Mouse (Mus musculus): ENCODE measurements around the gene Rbfox3. TPM values are rescaled to one million over a fixed set of nuclear protein-coding genes. Genes with fewer than 3 reads are reported as not detected.

Rbfox3 gene
- polyA plus RNA-seq, 1 experiment, result 0.19 TPM

DNA sequence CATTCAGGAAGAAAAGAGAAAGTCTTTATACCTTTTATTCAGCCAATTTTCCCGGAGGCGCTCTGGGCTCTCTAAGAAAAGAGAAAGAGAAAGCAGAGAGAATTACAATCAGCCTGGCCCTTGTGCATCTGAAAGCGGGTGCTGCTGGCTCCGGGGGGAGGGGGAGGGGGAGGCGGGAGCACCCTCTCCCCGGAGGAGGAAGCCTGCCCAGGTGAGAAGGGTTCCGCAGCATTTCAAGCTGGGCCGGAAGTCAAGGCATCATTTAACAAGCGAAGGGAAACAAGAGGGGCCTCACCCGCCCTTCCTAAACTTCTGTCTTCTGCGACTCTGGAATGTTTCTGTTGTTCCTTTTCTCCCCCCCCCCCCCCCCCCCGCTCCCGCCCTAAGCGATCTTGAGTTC, 301.3 kb downstream of the Rbfox3 start:
- Histone ChIP-seq H3K36me3 (ENCODE audit: control insufficient read depth, insufficient read depth, low read length) (no peaks in the 10 kb centered on the region), H3K27ac (ENCODE audit: insufficient read depth, low read depth, low read length) (no peak overlapping the region), H3K4me1 (ENCODE audit: control insufficient read depth, insufficient read depth, insufficient read length, low read length) (no peaks in the 10 kb centered on the region), H3K4me3 (ENCODE audit: low read depth, low read length) (no peak overlapping the region), H3K27me3 (ENCODE audit: control insufficient read depth, insufficient read depth, low read length) (no peaks in the 10 kb centered on the region)
- no peak for TF ChIP-seq CTCF (IDR thresholded peaks at IDR 0.05; ENCODE audit: extremely low read depth, insufficient read length, insufficient replicate concordance, low read depth, low read length)
- no peak for TF ChIP-seq POLR2A (IDR thresholded peaks at IDR 0.05; ENCODE audit: low read depth, low read length)
- whole genome bisulfite sequencing, result under 1% methylated on average over 14 of the region's 14 CpGs

DNA sequence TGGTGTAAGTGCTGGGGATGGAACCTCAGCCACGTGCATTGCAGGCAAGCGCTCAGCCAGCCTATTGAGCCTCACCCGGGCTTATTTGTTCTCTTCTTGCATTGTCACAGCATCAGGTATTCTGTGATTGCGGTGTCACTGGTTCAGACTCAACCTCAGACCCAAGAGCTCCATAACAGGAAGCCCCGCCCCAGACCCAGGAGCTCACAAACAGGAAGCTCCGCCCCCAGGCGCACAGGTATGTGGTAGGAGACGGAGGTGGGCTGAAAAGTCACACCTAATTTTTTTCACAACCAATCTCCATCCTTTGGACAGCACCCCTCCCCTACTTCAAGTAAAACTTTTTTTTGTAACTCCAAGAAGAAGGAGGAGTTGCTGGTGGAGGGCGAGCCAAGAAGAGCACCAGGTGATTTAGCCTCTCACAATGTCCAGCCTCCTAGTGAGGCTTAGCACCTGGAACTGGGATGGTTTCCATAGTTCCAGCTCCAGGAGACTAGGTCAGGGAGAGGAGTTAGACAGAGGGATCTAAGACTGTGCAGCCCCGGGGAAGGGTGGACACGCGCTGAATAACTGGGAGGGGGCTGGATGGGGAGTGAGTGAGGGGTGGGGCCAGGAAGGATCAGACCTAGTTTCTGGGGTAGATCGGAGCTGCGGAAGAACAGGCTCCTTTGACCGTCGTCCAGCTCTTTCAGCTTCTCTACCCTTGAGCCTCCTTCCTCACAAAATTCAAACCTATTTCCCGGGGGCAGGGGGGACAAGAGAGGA, 302.0 kb downstream of the Rbfox3 start:
- no peak overlapping the region for H3K27ac ChIP-seq (ENCODE audit: insufficient read depth, low read depth, low read length)
- WGBS, result 8% methylated on average over 17 of the region's 17 CpGs
- TF ChIP-seq POLR2A (IDR thresholded peaks at IDR 0.05; ENCODE audit: low read depth, low read length), result no peak
- TF ChIP-seq CTCF (IDR thresholded peaks at IDR 0.05; ENCODE audit: extremely low read depth, insufficient read length, insufficient replicate concordance, low read depth, low read length), result no peak
- H3K4me3 ChIP-seq (ENCODE audit: low read depth, low read length), result no peak overlapping the region
- H3K27me3 ChIP-seq (ENCODE audit: control insufficient read depth, insufficient read depth, low read length), result no peaks in the 10 kb centered on the region
- H3K4me1 ChIP-seq (ENCODE audit: control insufficient read depth, insufficient read depth, insufficient read length, low read length), result no peaks in the 10 kb centered on the region
- H3K36me3 ChIP-seq (ENCODE audit: control insufficient read depth, insufficient read depth, low read length), result no peaks in the 10 kb centered on the region

DNA sequence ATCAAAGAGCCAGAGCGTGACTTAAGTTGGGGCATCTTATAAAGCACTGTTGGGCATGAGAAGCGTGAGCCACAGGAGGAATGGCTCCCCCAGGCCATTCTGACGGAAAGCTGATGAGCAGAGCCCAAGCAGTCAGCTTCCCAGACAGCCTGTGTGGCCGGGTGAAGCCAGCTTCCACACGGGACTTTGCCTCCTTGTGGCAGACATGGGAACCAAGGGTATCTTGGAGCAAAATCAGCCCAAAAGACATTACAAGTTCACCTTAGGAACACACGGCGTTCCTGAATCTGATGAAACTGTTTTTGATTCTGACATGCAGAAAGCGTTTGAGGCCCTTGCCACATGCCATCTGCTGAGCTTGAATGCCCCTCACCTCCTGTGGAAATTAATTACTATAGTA, 303.5 kb downstream of the Rbfox3 start:
- TF ChIP-seq POLR2A (IDR thresholded peaks at IDR 0.05; ENCODE audit: low read depth, low read length), result no peak
- no peak for TF ChIP-seq CTCF (IDR thresholded peaks at IDR 0.05; ENCODE audit: extremely low read depth, insufficient read length, insufficient replicate concordance, low read depth, low read length)
- Histone ChIP-seq H3K27ac (ENCODE audit: insufficient read depth, low read depth, low read length) (no peak overlapping the region), H3K4me3 (ENCODE audit: low read depth, low read length) (no peak overlapping the region), H3K4me1 (ENCODE audit: control insufficient read depth, insufficient read depth, insufficient read length, low read length) (no peaks in the 10 kb centered on the region), H3K36me3 (ENCODE audit: control insufficient read depth, insufficient read depth, low read length) (no peaks in the 10 kb centered on the region), H3K27me3 (ENCODE audit: control insufficient read depth, insufficient read depth, low read length) (no peaks in the 10 kb centered on the region)
- 52% methylated on average over 8 of the region's 8 CpGs for WGBS

DNA sequence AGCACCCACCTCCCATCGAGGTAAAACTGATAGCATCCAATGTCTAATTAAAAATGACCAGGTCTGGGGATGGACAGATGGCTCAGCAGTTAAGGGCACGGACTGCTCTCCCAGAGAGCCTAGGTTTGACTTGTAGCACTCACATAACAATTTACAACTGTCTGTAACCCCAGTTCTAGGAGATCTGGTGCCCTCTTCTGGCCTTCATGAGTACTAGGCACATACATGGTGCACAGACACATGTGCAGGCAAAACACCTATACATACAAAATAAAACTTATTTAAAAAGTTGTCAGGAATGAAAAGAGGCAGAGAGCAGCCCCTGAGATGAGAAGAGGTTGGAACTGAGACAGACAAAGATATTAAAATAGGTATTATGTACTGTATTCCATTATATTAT, 305.8 kb downstream of the Rbfox3 start:
- no peak overlapping the region for H3K27ac ChIP-seq (ENCODE audit: insufficient read depth, low read depth, low read length)
- 77% methylated on average over 2 of the region's 2 CpGs for WGBS
- TF ChIP-seq POLR2A (IDR thresholded peaks at IDR 0.05; ENCODE audit: low read depth, low read length), result no peak
- no peak for TF ChIP-seq CTCF (IDR thresholded peaks at IDR 0.05; ENCODE audit: extremely low read depth, insufficient read length, insufficient replicate concordance, low read depth, low read length)

DNA sequence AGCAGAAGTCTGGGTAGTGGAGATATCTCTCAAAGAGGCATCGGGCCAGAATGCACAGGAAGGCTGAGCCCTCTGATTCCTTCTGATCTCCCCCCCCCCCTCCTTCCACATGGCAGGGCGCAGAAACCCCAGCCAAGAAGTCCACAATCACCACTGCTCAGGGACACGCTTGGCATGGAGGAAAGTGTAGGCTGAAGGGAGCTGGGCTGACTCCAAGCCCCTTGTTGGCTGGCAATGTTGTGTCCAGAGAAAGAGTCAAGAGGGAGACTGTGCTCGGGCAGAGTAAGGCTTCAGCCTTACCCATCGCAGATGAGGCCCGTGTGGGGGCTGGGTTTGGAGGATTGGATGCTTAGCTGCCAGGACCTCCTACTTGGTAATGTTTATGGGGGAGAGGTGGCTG, 307.2 kb downstream of the Rbfox3 start:
- Histone ChIP-seq H3K27me3 (ENCODE audit: control insufficient read depth, insufficient read depth, low read length) (no peaks in the 10 kb centered on the region), H3K27ac (ENCODE audit: insufficient read depth, low read depth, low read length) (no peak overlapping the region), H3K4me3 (ENCODE audit: low read depth, low read length) (no peak overlapping the region), H3K36me3 (ENCODE audit: control insufficient read depth, insufficient read depth, low read length) (no peaks in the 10 kb centered on the region), H3K4me1 (ENCODE audit: control insufficient read depth, insufficient read depth, insufficient read length, low read length) (no peaks in the 10 kb centered on the region)
- WGBS, result 73% methylated on average over 6 of the region's 6 CpGs
- TF ChIP-seq POLR2A (IDR thresholded peaks at IDR 0.05; ENCODE audit: low read depth, low read length) (no peak), CTCF (IDR thresholded peaks at IDR 0.05; ENCODE audit: extremely low read depth, insufficient read length, insufficient replicate concordance, low read depth, low read length) (no peak)

More for the DNA sequence above, 305.8 kb downstream of the Rbfox3 start:
- Histone ChIP-seq H3K4me3 (ENCODE audit: low read depth, low read length) (no peak overlapping the region), H3K4me1 (ENCODE audit: control insufficient read depth, insufficient read depth, insufficient read length, low read length) (no peaks in the 10 kb centered on the region), H3K36me3 (ENCODE audit: control insufficient read depth, insufficient read depth, low read length) (no peaks in the 10 kb centered on the region), H3K27me3 (ENCODE audit: control insufficient read depth, insufficient read depth, low read length) (no peaks in the 10 kb centered on the region)

DNA sequence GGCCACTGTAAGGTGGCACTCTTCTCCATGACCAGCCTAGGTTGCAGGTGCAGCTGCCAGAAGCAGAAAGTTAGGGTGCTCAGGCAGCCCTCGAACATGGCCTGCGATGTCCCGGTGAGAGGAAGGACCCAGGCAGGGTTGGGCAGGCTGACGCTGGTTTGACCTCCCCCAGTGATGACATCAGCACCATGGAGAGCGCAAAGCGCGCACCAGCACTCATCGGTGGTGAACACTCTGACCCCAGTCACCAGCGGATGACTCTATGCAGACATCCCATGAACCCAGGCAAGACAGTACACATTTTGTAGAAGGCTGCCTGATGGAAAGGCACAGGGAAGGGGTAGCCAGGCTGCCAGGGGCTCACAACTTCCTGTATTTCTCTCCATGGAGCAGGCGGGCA, 308.3 kb downstream of the Rbfox3 start:
- WGBS, result 6% methylated on average over 10 of the region's 10 CpGs
- Histone ChIP-seq H3K27ac (ENCODE audit: insufficient read depth, low read depth, low read length) (no peak overlapping the region), H3K27me3 (ENCODE audit: control insufficient read depth, insufficient read depth, low read length) (no peaks in the 10 kb centered on the region), H3K4me3 (ENCODE audit: low read depth, low read length) (no peak overlapping the region), H3K4me1 (ENCODE audit: control insufficient read depth, insufficient read depth, insufficient read length, low read length) (no peaks in the 10 kb centered on the region), H3K36me3 (ENCODE audit: control insufficient read depth, insufficient read depth, low read length) (no peaks in the 10 kb centered on the region)
- TF ChIP-seq POLR2A (IDR thresholded peaks at IDR 0.05; ENCODE audit: low read depth, low read length) (no peak), CTCF (IDR thresholded peaks at IDR 0.05; ENCODE audit: extremely low read depth, insufficient read length, insufficient replicate concordance, low read depth, low read length) (no peak)

DNA sequence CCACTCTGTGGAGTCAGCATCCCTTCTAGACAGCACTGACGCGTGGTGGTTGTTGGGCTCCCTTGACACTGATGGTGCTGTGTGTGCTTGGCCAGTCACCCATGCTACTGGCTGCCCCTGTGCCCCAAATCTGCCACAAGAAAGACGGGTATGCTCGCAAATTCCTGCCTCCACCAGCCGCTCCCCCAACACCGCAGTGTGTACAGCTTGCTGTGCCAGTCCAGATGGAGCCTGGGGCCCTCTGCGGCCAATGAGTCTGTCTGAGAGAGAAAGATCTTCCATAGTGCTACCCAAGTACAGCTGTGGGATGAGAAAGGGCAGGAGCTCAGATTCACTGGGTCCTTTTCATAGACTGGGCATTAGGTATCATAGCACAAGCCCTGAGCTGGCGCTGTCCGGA, 309.9 kb downstream of the Rbfox3 start:
- no peak overlapping the region for H3K4me3 ChIP-seq (ENCODE audit: low read depth, low read length)
- H3K27me3 ChIP-seq (ENCODE audit: control insufficient read depth, insufficient read depth, low read length), result no peaks in the 10 kb centered on the region
- TF ChIP-seq CTCF (IDR thresholded peaks at IDR 0.05; ENCODE audit: extremely low read depth, insufficient read length, insufficient replicate concordance, low read depth, low read length) (no peak), POLR2A (IDR thresholded peaks at IDR 0.05; ENCODE audit: low read depth, low read length) (no peak)
- WGBS, result 71% methylated on average over 9 of the region's 9 CpGs
- no peaks in the 10 kb centered on the region for H3K36me3 ChIP-seq (ENCODE audit: control insufficient read depth, insufficient read depth, low read length)
- H3K4me1 ChIP-seq (ENCODE audit: control insufficient read depth, insufficient read depth, insufficient read length, low read length), result no peaks in the 10 kb centered on the region
- H3K27ac ChIP-seq (ENCODE audit: insufficient read depth, low read depth, low read length), result no peak overlapping the region

All from small intestine, adult 2 months (tissue).